Mouse (Mus musculus) urinary bladder, postnatal 4 days (tissue): ENCODE data around the gene Tubb4b.

Source experiments
- DNase-seq, 2 experiments: peaks; one replicate each; pipeline ENCODE4 v3.0.0; 2021 to 2022; ENCODE audit warnings: low spot score in 2 of 2

Gene Tubb4b

GRCm38 (mm10) chr2:25224766-25225752 lies 557 bp upstream of the Tubb4b start:
- peak; percentile 97 to 99 for DNase-seq

DNA sequence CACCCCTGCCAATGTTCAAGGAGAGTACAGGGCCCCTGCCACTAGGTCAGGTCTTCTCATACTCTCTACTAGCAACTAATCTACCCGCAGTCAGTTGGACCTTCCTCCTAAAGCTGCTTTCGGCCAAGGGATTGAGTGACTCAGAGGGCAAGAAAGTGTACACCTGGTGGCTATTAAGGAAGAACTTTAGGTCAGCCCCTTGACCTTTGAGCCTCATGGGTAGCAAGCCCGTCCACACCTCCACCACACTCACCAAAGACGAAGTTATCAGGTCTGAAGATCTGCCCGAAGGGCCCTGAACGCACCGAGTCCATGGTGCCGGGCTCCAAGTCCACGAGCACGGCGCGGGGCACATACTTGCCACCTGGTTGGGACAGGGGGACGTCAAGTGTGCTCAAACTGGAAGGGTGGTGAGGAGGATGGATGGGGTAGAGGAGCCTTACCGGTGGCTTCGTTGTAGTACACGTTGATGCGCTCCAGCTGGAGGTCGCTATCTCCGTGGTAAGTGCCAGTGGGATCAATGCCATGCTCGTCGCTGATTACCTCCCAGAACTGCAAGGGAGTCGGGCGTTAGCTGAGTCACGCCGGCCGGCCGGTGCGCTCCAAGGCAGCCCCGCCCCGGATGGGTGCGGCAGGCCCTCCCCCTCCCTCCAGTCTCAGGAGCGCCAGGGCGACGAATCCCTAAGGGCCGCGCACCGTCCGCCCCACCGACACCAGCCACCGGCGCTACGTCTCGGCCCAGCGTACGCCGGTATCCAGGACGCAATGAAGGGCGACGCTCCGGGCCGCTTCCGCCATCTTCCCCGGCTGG lies 616 bp downstream of the Tubb4b start:
- peak; percentile 73 to 83 for DNase-seq

- DNase-seq: no peak
These were observed 3.1 kb downstream of the Tubb4b start for GRCm38 (mm10) chr2:25221331-25221772.

DNA sequence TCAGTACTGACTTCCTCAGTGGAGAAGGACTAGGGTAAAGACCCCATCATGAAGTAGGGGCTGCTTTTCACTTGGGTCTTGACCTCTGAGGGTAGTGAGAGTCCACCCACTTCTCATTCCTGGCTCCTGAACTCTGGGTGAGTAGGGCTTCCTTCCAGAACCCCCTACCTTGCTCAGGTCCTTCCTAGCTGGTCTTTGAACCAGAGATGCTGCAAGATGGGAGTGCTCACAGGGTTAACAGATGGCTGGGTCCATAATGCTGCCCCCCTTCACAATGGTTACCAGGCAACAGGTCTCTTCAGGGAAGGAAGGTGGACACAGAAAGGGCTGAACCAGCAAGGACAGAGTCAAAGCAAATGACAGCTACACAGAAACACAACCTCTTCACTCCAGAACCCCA lies 6.1 kb downstream of the Tubb4b start, which contains the start of gene Fam166a:
Fam166a (plus strand) TSS at position 301 of the 400 bp plus-strand sequence.
- no peak for DNase-seq

DNA sequence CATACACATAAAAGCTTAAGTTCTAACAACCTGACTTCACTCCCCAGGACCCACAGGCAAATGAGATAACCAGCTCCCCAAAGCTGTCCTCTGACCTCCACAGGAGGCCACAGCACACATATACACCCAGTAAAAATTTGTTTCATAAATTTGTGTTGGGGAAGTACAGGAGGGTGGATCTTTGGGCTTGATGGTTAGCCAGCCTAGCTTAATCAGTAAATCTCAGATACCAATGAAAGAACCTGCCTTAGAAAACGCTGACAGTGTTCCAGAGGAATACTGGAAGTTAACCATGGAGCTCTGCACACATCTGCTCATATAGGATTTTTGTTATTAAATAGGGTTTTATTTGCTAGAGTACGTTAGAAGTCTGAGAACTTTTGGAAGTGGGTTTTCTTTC lies 6.8 kb downstream of the Tubb4b start:
- DNase-seq: no peak

DNA sequence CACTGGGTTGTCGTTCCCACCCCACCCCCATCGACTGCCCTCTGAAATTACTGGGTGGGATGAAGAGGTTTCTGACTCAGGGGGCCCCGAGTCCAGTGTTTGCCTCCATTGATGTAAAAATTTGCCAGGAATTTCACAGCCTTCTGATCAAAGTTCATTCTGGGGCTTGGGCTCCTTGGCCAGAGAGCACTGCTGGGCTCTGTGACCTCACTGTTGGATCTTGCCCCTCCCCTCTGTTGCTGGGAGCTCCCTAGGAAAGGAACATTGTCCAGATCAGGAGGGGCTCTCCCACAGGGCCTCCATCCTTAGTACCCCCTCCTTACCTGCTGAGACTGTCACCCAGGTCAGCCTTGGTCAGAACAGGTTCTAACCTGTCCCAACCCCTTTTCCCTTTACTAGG lies 10.1 kb downstream of the Tubb4b start, which contains the start of gene Stpg3:
Stpg3 (minus strand) TSS at position 194 of the 400 bp plus-strand sequence.
- no peak for DNase-seq

GRCm38 (mm10) chr2:25213266-25213865 lies 11.1 kb downstream of the Tubb4b start:
- DNase-seq: no peak

GRCm38 (mm10) chr2:25211121-25211670 lies 13.3 kb downstream of the Tubb4b start, which contains the start of gene Nelfb:
TSS of gene Nelfb (minus strand) at chr2:25211489.
- DNase-seq: peak; percentile 89 to 93

GRCm38 (mm10) chr2:25210686-25211085 lies 13.8 kb downstream of the Tubb4b start:
- DNase-seq: no peak

GRCm38 (mm10) chr2:25207593-25207992 lies 16.9 kb downstream of the Tubb4b start:
- no peak for DNase-seq

- no peak for DNase-seq
These were observed 20.8 kb downstream of the Tubb4b start for GRCm38 (mm10) chr2:25203631-25204214.

DNA sequence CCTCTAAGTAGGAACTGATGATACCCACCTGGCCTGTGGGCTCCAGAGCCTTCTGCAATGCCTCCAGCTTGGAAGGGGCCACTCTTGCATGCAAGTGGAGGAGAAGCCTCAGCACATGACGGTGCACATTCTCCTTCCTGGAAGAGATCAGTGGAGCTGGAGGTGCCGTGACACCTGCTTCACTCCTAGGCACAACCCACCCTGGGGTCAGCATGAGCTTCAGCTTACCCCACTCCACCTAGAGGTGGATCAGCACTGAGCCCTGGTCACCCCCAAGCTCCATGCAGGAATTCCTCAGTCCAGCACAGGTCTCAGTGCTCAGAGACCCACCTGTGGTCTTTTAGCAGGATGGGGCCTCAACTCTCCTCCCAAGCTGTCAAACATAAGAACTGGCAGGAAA lies 23.9 kb downstream of the Tubb4b start:
- no peak for DNase-seq

DNA sequence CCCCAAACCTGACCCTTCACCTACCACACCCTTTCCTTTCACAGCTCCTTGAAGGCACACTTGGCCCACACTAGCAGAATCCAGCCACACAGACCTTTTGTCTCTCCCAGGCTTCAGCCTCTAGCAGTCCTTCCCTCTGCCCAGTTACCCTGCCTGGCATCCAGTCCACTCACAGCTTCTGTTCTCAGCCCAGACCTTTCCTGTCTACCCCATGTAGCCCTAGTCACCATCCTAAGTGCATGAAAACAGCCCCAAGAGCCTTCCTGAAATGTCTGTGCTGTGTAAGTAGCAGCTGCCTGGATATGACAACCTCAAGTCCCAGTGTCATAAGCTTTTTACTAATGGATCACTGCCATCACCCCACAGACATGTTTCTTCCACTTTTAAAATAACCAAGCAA lies 26.6 kb downstream of the Tubb4b start:
- DNase-seq: peak in 1 of 2 experiments; percentile 12

DNA sequence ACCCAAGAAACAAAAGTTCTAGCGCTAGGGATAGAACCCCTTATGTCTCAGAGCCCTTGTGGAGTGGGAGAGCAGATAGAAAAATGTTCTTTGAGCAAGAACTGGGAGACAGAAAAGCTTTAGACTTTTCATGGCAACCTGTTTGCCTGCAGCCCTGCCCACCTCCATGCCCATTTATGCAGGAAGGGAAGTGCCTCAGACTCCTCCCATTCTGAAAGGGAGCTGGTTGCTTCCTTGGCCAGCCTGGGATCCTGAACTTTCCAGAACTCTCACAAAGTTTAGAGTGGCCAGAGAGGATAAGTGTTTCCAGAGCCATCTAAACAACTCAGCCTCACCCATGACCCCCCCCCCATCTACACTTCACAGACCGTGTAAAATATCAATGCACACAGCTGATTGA lies 27.3 kb downstream of the Tubb4b start:
- no peak for DNase-seq

DNA sequence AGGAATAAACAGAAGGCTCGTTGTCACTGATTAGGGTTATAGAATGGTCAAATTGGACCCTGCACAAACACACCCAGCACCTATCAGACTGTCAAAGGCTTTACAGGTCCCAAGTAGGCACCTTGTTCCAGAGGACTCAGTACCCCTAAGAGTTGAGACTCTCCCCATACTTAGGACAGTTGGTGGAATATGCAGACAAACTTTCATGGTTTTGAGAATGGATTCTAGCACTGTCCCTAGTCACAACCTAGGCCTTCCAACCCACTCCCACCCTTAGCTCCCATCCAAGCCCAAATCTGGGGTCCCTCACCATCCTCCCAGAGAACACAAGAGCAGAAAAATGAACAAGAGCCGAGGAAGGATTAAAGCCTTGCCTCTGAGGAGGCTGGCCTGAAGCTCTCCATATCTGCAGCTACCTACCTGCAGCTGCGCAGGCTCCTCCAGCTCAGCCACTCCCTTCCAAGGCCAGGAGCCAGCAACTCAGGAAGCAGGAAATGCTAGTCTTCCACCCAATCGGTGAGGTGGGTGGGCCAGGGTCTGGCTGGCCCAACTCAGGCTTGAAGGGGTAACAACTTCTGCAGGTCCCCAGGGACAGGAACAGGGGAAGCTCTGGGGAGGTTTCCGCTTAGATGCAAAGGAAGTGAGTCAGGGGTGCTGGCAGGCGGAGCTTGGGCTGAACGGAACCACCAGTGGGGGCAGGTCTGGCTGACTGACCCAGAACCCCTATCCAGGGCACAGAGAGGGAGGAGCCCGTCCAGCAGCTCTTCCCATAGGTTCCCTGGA lies 28.1 kb downstream of the Tubb4b start, which contains the start of gene Tor4a:
Tor4a (minus strand) TSS at position 715 of the 783 bp plus-strand sequence.
- DNase-seq: peak; percentile 74 to 78

- peak in 1 of 2 experiments; percentile 46 for DNase-seq
These were observed 29.0 kb downstream of the Tubb4b start for GRCm38 (mm10) chr2:25195211-25196156.

- DNase-seq: no peak
These were observed 29.9 kb downstream of the Tubb4b start for GRCm38 (mm10) chr2:25194486-25195171.

GRCm38 (mm10) chr2:25194006-25194405 lies 30.5 kb downstream of the Tubb4b start:
- no peak for DNase-seq
